Mouse (Mus musculus) forebrain, embryonic 13.5 days (tissue): Measurements from ENCODE around the gene Myl12a. TPM values are rescaled to one million over a fixed set of nuclear protein-coding genes. Genes with fewer than 3 reads are reported as not detected.
"Not testable (repeated sequence)": the region's sequence is repeated elsewhere in the genome, so short reads cannot be mapped to it uniquely, and the experiment has no call there.

Experiments
- ATAC-seq: fragments of 200-750 bp; cut with Nextera tagmentation; 2 replicates; pipeline ENCODE4 v1.8.0; 2017
- H3K27ac ChIP-seq: fragments of 300-500 bp; sonication (generic); 2 replicates; pipeline ENCODE4 v1.5.1; 2015; ENCODE audit warnings: inconsistent platforms, mild to moderate bottlenecking, moderate library complexity
- H3K27me3 ChIP-seq: fragments of 300-500 bp; sonication (generic); 2 replicates; pipeline ENCODE4 v1.6.1; 2015; ENCODE audit warnings: mild to moderate bottlenecking, inconsistent platforms
- H3K36me3 ChIP-seq: fragments of 300-500 bp; sonication (generic); 2 replicates; pipeline ENCODE4 v1.6.1; 2015; ENCODE audit warnings: mild to moderate bottlenecking, inconsistent platforms; ENCODE audit not compliant: poor library complexity, severe bottlenecking
- H3K4me1 ChIP-seq: fragments of 300-500 bp; sonication (generic); 2 replicates; pipeline ENCODE4 v1.6.1; 2015; ENCODE audit warnings: inconsistent platforms
- H3K4me2 ChIP-seq: fragments of 300-500 bp; sonication (generic); 2 replicates; pipeline ENCODE4 v1.6.1; 2015; ENCODE audit warnings: inconsistent platforms, mild to moderate bottlenecking, moderate library complexity
- H3K4me3 ChIP-seq: fragments of 300-500 bp; sonication (generic); 2 replicates; pipeline ENCODE4 v1.5.1; 2015; ENCODE audit warnings: mild to moderate bottlenecking, inconsistent platforms
- H3K9ac ChIP-seq: fragments of 300-500 bp; sonication (generic); 2 replicates; pipeline ENCODE4 v1.6.1; 2015; ENCODE audit warnings: mild to moderate bottlenecking, inconsistent platforms
- H3K9me3 ChIP-seq: fragments of 300-500 bp; sonication (generic); replicated peaks from 2 replicates; pipeline ENCODE4 v1.6.1; 2016; ENCODE audit warnings: inconsistent platforms
- WGBS: fragments of 180-500 bp; shearing (Covaris S2); methylation state at CpG from one replicate; pipeline ENCODE4 v1.1.7; 2015; 5-methylcytosine and 5-hydroxymethylcytosine counted together
- polyA plus RNA-seq: library from polyadenylated mRNA; unstranded; fragments of >200 nt; fragmentation: Nextera tagmentation; extraction: Ambion mirVana; gene quantifications from 2 replicates; pipeline ENCODE4 v1.2.1, GENCODE M21; 2015

Gene Myl12a
- polyA plus RNA-seq, 1 experiment from 2014 or later, result 196 TPM

- H3K36me3 ChIP-seq, result peaks cover 32% of the 10 kb centered on the region
- H3K9me3 ChIP-seq, result no peaks in the 10 kb centered on the region
- H3K27me3 ChIP-seq, result no peaks in the 10 kb centered on the region
- H3K4me2 ChIP-seq, result no peak overlapping the region
- no peak overlapping the region for H3K9ac ChIP-seq
- no peak for ATAC-seq
- H3K4me3 ChIP-seq, result no peak overlapping the region
- no peak overlapping the region for H3K27ac ChIP-seq
- peaks cover 25% of the 10 kb centered on the region for H3K4me1 ChIP-seq
- WGBS, result 94% methylated on average over 15 of the region's 15 CpGs
These were observed 16.9 kb downstream of the Myl12a start for GRCm38 (mm10) chr17:70985501-70986354.

- ATAC-seq, result no peak
- no peaks in the 10 kb centered on the region for H3K4me1 ChIP-seq
- H3K9ac ChIP-seq, result no peak overlapping the region
- 90% methylated on average over 20 of the region's 20 CpGs for WGBS
- H3K27me3 ChIP-seq, result no peaks in the 10 kb centered on the region
- H3K27ac ChIP-seq, result no peak overlapping the region
- H3K4me2 ChIP-seq, result no peak overlapping the region
- H3K36me3 ChIP-seq, result peaks cover 59% of the 10 kb centered on the region
- no peak overlapping the region for H3K4me3 ChIP-seq
- 0 out of 2 replicates have a peak, but pooled peaks cover 3% of the 10 kb centered on the region for H3K9me3 ChIP-seq
These were observed 23.1 kb downstream of the Myl12a start for GRCm38 (mm10) chr17:70979345-70980223.

DNA sequence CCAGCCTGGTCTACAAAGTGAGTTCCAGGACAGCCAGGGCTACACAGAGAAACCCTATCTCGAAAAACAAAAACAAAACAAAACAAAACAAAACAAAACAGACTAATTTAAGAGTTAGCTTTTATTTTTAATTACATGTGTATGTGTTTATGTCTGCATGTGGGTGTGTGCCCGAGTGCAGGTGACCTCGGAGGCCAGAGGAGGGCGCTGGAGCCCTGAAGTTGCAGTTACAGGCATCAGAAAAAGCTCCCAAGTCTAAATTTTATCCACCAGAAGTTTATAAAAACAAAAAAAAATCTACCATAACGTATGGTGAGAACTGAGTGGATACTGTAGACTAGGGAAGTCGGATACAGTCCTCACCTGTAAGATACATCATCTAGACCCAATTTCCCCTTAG lies 24.9 kb downstream of the Myl12a start:
- Histone ChIP-seq H3K4me3 (no peak overlapping the region), H3K4me2 (no peak overlapping the region), H3K9ac (no peak overlapping the region), H3K9me3 (0 out of 2 replicates have a peak, but pooled peaks cover 3% of the 10 kb centered on the region), H3K27me3 (no peaks in the 10 kb centered on the region), H3K27ac (no peak overlapping the region), H3K36me3 (peaks cover 75% of the 10 kb centered on the region), H3K4me1 (no peaks in the 10 kb centered on the region)
- ATAC-seq, result no peak
- 90% methylated on average over 6 of the region's 6 CpGs for WGBS

GRCm38 (mm10) chr17:70974065-70974464 lies 28.6 kb downstream of the Myl12a start:
- H3K36me3 ChIP-seq, result peaks cover 43% of the 10 kb centered on the region
- not testable (repeated sequence) for ATAC-seq, H3K4me2 ChIP-seq, H3K4me1 ChIP-seq, H3K4me3 ChIP-seq, H3K27me3 ChIP-seq, H3K27ac ChIP-seq, H3K9ac ChIP-seq, H3K9me3 ChIP-seq
- WGBS, result 93% methylated on average over 14 of the region's 14 CpGs

- ATAC-seq, result no peak
- WGBS, result 92% methylated on average over 9 of the region's 9 CpGs
- no peaks in the 10 kb centered on the region for H3K9me3 ChIP-seq
- H3K4me2 ChIP-seq, result no peak overlapping the region
- no peak overlapping the region for H3K9ac ChIP-seq
- H3K27ac ChIP-seq, result no peak overlapping the region
- no peak overlapping the region for H3K4me3 ChIP-seq
- no peaks in the 10 kb centered on the region for H3K27me3 ChIP-seq
- peaks cover 3% of the 10 kb centered on the region; the same call in 1 of the 2 replicates for H3K4me1 ChIP-seq
- H3K36me3 ChIP-seq, result peaks cover 43% of the 10 kb centered on the region
These were observed 29.3 kb downstream of the Myl12a start for GRCm38 (mm10) chr17:70973398-70973797.

- Histone ChIP-seq H3K36me3 (peaks cover 33% of the 10 kb centered on the region), H3K4me2 (no peak overlapping the region), H3K4me1 (peaks cover 3% of the 10 kb centered on the region; the same call in 1 of the 2 replicates), H3K4me3 (no peak overlapping the region), H3K27me3 (no peaks in the 10 kb centered on the region), H3K9ac (no peak overlapping the region), H3K27ac (no peak overlapping the region), H3K9me3 (no peaks in the 10 kb centered on the region)
- ATAC-seq, result no peak
- 58% methylated on average over 11 of the region's 11 CpGs for WGBS
These were observed 31.5 kb downstream of the Myl12a start for GRCm38 (mm10) chr17:70971206-70971605.

DNA sequence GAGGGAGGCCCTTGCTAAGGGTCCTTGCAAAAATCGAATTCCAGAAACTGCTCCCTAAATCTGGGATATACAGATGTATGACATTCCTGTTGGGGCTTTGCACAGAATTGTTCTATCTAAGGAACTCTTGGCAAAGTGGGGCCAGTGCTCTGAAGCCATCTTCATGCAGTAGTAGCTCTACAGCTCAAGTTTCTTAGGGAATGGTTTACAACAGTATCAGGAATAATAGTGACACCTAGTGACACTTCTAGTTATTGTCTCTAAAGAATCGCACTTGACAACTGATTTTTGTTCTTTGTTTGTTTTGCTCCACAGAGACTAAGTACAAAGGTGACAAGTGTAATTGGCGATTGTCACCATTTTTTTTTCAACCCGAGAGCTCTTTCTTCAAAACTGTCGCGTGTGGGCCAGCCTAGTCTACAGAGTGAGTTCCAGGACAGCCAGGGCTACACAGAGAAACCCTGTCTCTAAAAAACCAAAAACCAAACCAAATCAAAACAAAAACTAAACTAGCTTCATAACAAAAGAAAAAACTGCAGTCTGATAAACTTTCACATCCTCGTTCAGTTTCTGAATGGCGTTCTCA lies 34.0 kb downstream of the Myl12a start:
- Histone ChIP-seq H3K9me3 (no peaks in the 10 kb centered on the region), H3K4me2 (no peak overlapping the region), H3K4me1 (peaks cover 3% of the 10 kb centered on the region; the same call in 1 of the 2 replicates), H3K27ac (no peak overlapping the region), H3K36me3 (peaks cover 8% of the 10 kb centered on the region), H3K27me3 (no peaks in the 10 kb centered on the region), H3K4me3 (no peak overlapping the region), H3K9ac (no peak overlapping the region)
- whole genome bisulfite sequencing, result 27% methylated on average over 8 of the region's 8 CpGs
- ATAC-seq, result peak; percentile 67

- no peak overlapping the region for H3K4me3 ChIP-seq
- ATAC-seq, result no peak
- WGBS, result 59% methylated on average over 12 of the region's 12 CpGs
- H3K27ac ChIP-seq, result no peak overlapping the region
- no peak overlapping the region for H3K4me2 ChIP-seq
- H3K4me1 ChIP-seq, result peaks cover 3% of the 10 kb centered on the region; the same call in 1 of the 2 replicates
- H3K27me3 ChIP-seq, result no peaks in the 10 kb centered on the region
- H3K9ac ChIP-seq, result no peak overlapping the region
- H3K36me3 ChIP-seq, result no peaks in the 10 kb centered on the region
- H3K9me3 ChIP-seq, result no peaks in the 10 kb centered on the region
These were observed 35.0 kb downstream of the Myl12a start for GRCm38 (mm10) chr17:70967646-70968045.

- H3K9ac ChIP-seq, result no peak overlapping the region
- no peaks in the 10 kb centered on the region for H3K9me3 ChIP-seq
- no peaks in the 10 kb centered on the region for H3K27me3 ChIP-seq
- ATAC-seq, result no peak
- H3K36me3 ChIP-seq, result no peaks in the 10 kb centered on the region
- H3K4me1 ChIP-seq, result peaks cover 3% of the 10 kb centered on the region; the same call in 1 of the 2 replicates
- H3K4me3 ChIP-seq, result no peak overlapping the region
- no peak overlapping the region for H3K4me2 ChIP-seq
- H3K27ac ChIP-seq, result no peak overlapping the region
- 23% methylated on average over 9 of the region's 9 CpGs for WGBS
These were observed 35.5 kb downstream of the Myl12a start for GRCm38 (mm10) chr17:70967191-70967590.

- peaks cover under 1% of the 10 kb centered on the region; the same call in 1 of the 2 replicates for H3K4me1 ChIP-seq
- H3K4me2 ChIP-seq, result no peak overlapping the region
- H3K9ac ChIP-seq, result no peak overlapping the region
- H3K27me3 ChIP-seq, result no peaks in the 10 kb centered on the region
- no peak overlapping the region for H3K27ac ChIP-seq
- no peak overlapping the region for H3K4me3 ChIP-seq
- no peaks in the 10 kb centered on the region for H3K36me3 ChIP-seq
- no peaks in the 10 kb centered on the region for H3K9me3 ChIP-seq
- WGBS, result 95% methylated on average over 7 of the region's 7 CpGs
- ATAC-seq, result no peak
These were observed 36.6 kb downstream of the Myl12a start for GRCm38 (mm10) chr17:70966126-70966525.

DNA sequence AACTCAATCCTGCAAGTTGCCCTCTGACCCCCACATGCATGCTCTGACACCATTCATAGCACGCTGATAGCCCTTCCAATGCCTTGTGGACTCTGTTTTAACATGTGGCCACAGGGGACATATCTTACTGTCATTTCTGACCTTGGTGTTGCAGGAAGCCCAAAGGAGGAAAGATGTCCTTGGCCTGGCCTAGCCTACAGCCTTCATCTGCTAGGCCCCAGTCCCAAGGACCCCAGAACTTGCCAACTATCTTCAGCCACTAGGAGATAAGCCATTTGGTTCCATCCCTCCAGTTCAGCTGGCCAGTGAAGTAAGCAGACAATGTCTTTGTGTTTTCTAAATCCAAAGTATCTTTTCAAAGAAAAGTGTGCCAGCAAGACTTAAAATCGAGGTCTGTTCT lies 37.4 kb downstream of the Myl12a start:
- ATAC-seq, result no peak
- H3K27ac ChIP-seq, result no peak overlapping the region
- no peak overlapping the region for H3K4me3 ChIP-seq
- no peaks in the 10 kb centered on the region for H3K36me3 ChIP-seq
- no peak overlapping the region for H3K9ac ChIP-seq
- no peaks in the 10 kb centered on the region for H3K4me1 ChIP-seq
- no peaks in the 10 kb centered on the region for H3K9me3 ChIP-seq
- 91% methylated on average over 2 of the region's 2 CpGs for WGBS
- no peak overlapping the region for H3K4me2 ChIP-seq
- H3K27me3 ChIP-seq, result no peaks in the 10 kb centered on the region

DNA sequence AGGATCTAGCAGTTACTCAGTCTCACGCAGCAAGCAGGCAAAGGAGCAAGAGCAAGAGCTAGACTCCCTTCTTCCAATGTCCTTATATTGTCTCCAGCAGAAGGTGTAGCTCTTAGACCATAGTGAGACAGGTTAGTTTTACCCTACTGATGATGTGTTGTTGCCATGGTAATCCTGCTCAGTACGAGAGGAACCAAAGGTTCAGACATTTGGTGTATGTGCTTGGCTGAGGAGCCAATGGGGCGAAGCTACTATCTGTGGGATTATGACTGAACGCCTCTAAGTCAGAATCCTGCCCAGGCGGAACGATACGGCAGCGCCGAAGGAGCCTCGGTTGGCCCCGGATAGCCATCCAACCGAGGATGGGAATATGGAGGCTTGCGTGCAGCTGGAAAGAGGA lies 39.1 kb downstream of the Myl12a start:
- H3K9me3 ChIP-seq, H3K9ac ChIP-seq, H3K4me2 ChIP-seq, H3K4me3 ChIP-seq, H3K4me1 ChIP-seq, H3K27me3 ChIP-seq, H3K27ac ChIP-seq, H3K36me3 ChIP-seq: not testable (repeated sequence)
- ATAC-seq, result peak; percentile 100
- WGBS, result 72% methylated on average over 13 of the region's 13 CpGs
